Mouse (Mus musculus): ENCODE measurements at regions not wholly inside any gene's neighbourhood (a gene's known extent, or its start where the extent isn't known, plus 50 kb on each side); places are given as distances from the start of the nearest gene placed in this dataset.

DNA sequence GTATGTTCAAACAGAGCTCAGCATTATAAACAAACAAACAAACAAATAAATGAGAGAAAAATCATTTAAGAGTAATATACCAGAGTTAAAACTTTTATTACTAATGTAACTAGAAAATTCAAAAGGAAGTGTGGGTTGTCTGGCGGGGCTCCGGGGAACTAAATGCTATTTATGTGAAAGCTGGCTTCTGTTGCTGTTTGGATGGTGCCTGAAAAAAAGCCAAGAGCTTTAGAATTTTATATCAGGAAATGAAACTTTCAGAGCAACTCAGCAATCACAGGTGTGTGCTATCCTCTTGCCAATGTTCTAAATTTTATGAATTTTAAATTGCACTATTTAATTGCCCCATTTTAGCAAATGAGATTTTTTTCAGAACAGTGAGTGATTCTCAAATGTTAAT, 724.5 kb upstream of the Ctnnd2 start:
- TF ChIP-seq E2F4 (IDR thresholded peaks at IDR 0.05; ENCODE audit: insufficient read depth) (no peak), POLR2A (IDR thresholded peaks at IDR 0.05; ENCODE audit: insufficient read length, low read depth) (no peak), MAX (IDR thresholded peaks at IDR 0.05; ENCODE audit: low read depth) (no peak), USF1 (IDR thresholded peaks at IDR 0.05; ENCODE audit: low read depth) (no peak), MYOG (IDR thresholded peaks at IDR 0.05; ENCODE audit: control insufficient read depth in 1 of 3, insufficient read depth in 1 of 3, insufficient read length in 2 of 3, low read depth in 2 of 3) (no peak), POLR2AphosphoS2 (IDR thresholded peaks at IDR 0.05; ENCODE audit: insufficient read length, low read depth) (no peak)
